Mouse (Mus musculus): ENCODE measurements around the gene Pla2g2c. TPM values are rescaled to one million over a fixed set of nuclear protein-coding genes. Genes with fewer than 3 reads are reported as not detected.
A peak's percentile ranks its signal among the peaks of the same experiment; 100 is the strongest.

Gene Pla2g2c
- 0.18 and 0.39 TPM in 2 replicates for polyA plus RNA-seq (2015; fragmentation: Nextera tagmentation; extraction: Ambion mirVana)

DNA sequence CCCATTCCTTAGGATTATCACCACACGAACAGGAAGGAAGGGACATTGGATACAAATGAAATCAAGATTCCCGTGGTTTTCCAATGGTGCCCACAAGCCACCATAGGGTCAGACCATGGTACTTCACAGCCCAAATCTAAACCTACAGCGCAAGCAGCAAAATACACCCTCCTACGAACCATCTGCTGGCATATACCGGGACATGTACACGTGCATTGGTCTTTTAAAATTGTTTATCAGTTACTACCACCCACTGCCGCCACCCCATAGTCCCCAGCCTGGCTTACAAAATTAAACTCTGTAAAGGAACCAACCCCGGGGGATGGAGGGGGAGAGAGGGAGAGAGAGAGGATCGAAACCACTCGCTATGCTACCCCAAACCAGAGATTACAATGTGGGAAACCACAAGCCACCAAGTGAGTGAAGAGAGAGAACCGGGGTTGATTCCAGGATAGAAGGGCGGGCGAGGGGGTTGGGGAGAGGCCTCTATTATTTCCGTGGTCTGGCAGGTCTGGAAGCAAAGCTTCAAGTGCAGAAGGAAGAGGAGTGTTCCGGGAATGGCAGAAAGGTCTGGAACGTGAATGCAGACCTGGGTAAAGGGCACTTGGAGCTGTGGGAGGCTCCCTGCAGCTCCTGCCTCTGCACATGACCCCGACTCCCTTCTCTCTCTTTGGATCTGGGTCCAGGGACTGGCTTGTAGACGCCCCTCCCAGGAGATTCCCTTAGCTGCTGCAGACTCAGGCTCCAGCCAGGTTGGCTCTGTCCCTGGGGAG lies at the start of gene Pla2g2c:
TSS of gene Pla2g2c (plus strand) at position 439 of the 773 bp plus-strand sequence.
- peaks cover 26% of the 10 kb centered on the region; the same call in 1 of the 2 replicates for H3K4me1 ChIP-seq
- H3K4me3 ChIP-seq (replicated peaks), result peak within 1 kb of the TSS; percentile 18; the same call in 1 of the 2 replicates
- H3K4me2 ChIP-seq, result peak within 1 kb of the TSS; percentile 46
- no peaks in the 10 kb centered on the region for H3K9me3 ChIP-seq
- H3K36me3 ChIP-seq, result no peaks in the 10 kb centered on the region
- H3K27ac ChIP-seq, result peak within 1 kb of the TSS; percentile 36; the same call in 1 of the 2 replicates
- H3K27me3 ChIP-seq (replicated peaks), result no peaks in the 10 kb centered on the region
- WGBS, result 35% methylated on average over 18 of the region's 18 CpGs
- ATAC-seq (ENCODE audit: insufficient read depth, low FRiP score, low read depth), result 0 out of 2 replicates have a peak, but pooled peaks have one; percentile 8
- H3K9ac ChIP-seq, result no peak within 1 kb of the TSS

DNA sequence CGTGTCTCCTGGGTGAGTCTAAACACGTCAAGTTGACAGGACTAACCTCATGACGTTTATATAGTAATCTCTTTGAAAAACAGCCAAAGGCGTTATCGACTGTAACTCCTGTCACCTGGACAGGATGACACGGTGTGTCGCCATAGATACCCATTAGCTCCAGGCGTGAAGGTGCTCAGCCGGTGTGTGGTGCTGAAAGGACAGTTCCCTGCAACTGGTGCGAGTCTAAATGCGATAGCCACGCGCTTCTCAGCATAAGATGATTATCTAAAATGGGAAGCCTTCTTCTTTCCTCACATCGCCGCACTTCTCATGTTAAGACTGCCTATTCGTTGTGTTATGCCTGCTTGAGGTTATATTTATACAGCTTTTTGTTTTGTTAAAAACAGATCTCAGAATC lies 48.1 kb upstream of the Pla2g2c start:
- Histone ChIP-seq H3K9me3 (no peaks in the 10 kb centered on the region), H3K4me3 (replicated peaks) (no peak overlapping the region), H3K27ac (no peak overlapping the region), H3K9ac (no peak overlapping the region), H3K27me3 (replicated peaks) (0 out of 2 replicates have a peak, but pooled peaks cover 6% of the 10 kb centered on the region), H3K4me1 (no peaks in the 10 kb centered on the region), H3K36me3 (no peaks in the 10 kb centered on the region), H3K4me2 (no peak overlapping the region)
- ATAC-seq (ENCODE audit: insufficient read depth, low FRiP score, low read depth), result no peak
- WGBS, result 11% methylated on average over 16 of the region's 16 CpGs

DNA sequence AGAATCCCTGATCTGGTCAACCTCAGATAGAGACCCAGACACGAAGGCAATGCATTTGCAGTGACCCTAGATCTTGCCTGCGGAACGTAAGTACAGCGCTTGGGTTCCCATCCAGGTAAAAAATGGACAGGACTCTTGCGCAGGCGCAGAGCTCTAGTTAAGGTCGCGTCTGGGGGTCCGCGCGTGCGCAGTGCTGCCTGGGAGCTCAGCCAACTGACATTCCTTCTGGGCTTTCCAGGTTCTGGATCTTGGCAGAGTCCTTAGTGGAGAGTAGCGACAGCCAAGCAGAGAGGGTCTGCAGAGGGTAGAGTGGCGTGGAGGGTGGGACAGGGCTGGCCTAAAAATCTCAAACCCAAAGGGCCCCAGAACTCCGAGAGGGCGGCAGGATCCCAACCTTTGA lies 47.0 kb upstream of the Pla2g2c start:
- H3K9ac ChIP-seq, result no peak overlapping the region
- H3K36me3 ChIP-seq, result no peaks in the 10 kb centered on the region
- H3K4me3 ChIP-seq (replicated peaks), result no peak overlapping the region
- WGBS, result 16% methylated on average over 16 of the region's 16 CpGs
- no peak overlapping the region for H3K27ac ChIP-seq
- no peaks in the 10 kb centered on the region for H3K4me1 ChIP-seq
- no peak overlapping the region for H3K4me2 ChIP-seq
- ATAC-seq (ENCODE audit: insufficient read depth, low FRiP score, low read depth), result no peak
- no peaks in the 10 kb centered on the region for H3K9me3 ChIP-seq
- H3K27me3 ChIP-seq (replicated peaks), result 0 out of 2 replicates have a peak, but pooled peaks cover 6% of the 10 kb centered on the region

DNA sequence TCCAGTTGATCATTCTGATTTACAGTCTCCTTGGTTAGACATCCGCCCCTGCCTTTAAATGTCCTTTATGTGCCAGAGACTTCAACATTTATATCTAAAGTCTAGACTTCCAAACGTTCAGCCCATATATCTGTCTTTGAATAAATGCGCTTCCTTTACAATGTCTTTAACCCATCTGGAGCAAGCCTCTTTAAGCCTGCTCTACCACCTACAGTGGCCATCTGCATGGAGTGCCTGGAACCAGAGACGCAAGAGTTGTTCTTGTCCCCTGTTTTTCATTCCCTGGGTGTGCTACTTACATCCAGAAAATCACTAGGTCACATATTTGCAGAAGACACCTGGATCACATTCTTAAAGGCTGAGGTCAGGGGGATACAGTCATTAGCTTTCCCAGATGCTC lies 44.5 kb upstream of the Pla2g2c start:
- Histone ChIP-seq H3K4me2 (no peak overlapping the region), H3K9me3 (no peaks in the 10 kb centered on the region), H3K27me3 (replicated peaks) (0 out of 2 replicates have a peak, but pooled peaks cover 4% of the 10 kb centered on the region), H3K36me3 (no peaks in the 10 kb centered on the region), H3K9ac (no peak overlapping the region), H3K4me3 (replicated peaks) (no peak overlapping the region), H3K4me1 (no peaks in the 10 kb centered on the region), H3K27ac (no peak overlapping the region)
- 72% methylated on average over 4 of the region's 4 CpGs for WGBS
- no peak for ATAC-seq (ENCODE audit: insufficient read depth, low FRiP score, low read depth)

DNA sequence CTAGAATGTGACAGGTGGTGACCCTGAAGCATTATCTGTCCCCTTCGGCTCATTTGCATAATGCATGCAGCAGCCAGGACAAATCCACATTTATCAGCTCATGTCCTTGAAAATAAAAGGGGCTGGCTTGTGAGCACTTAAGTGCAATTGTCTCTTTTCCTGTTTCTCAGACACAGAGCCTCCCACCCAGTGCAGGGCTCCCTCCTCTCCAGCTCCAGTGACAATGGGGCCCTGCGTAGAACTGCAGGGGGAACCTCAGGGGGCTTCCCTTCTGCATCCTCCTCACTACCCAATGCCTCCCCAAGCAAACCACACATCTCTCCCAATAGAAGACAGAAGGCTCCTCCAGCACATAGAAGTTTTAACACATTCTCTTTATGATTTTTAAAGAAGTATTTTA lies 41.8 kb upstream of the Pla2g2c start:
- H3K4me3 ChIP-seq (replicated peaks), result no peak overlapping the region

DNA sequence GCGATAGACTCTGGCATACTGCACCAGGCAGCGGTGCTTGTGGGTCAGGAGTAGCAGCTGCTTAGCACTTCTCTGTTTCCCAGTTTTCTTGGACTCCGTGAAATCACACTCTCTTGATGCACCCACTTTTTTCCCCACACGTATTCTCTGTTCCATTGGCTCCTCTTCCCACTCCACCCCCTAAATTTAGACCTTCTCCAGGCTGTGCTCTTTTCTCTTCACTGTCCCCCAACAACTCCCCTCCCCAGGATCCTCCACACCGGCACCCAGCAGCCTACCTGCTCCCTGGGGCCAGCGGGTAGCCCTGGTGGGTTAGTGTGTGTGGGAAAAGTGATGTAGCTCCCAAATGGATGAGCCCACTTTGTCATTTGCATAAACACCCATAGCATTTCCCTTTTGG lies 38.8 kb upstream of the Pla2g2c start:
- H3K4me2 ChIP-seq, result no peak overlapping the region
- ATAC-seq (ENCODE audit: insufficient read depth, low FRiP score, low read depth), result no peak
- no peak overlapping the region for H3K27ac ChIP-seq
- no peaks in the 10 kb centered on the region for H3K9me3 ChIP-seq
- no peak overlapping the region for H3K9ac ChIP-seq
- H3K4me3 ChIP-seq (replicated peaks), result no peak overlapping the region
- peaks cover 16% of the 10 kb centered on the region for H3K27me3 ChIP-seq (replicated peaks)
- no peaks in the 10 kb centered on the region for H3K4me1 ChIP-seq
- 75% methylated on average over 6 of the region's 6 CpGs for WGBS
- H3K36me3 ChIP-seq, result no peaks in the 10 kb centered on the region

More for the DNA sequence above, 41.8 kb upstream of the Pla2g2c start:
- Histone ChIP-seq H3K27ac (no peak overlapping the region), H3K9me3 (no peaks in the 10 kb centered on the region), H3K9ac (no peak overlapping the region), H3K36me3 (no peaks in the 10 kb centered on the region), H3K4me2 (no peak overlapping the region), H3K27me3 (replicated peaks) (no peaks in the 10 kb centered on the region), H3K4me1 (no peaks in the 10 kb centered on the region)
- ATAC-seq (ENCODE audit: insufficient read depth, low FRiP score, low read depth), result no peak
- 67% methylated on average over 2 of the region's 2 CpGs for WGBS

DNA sequence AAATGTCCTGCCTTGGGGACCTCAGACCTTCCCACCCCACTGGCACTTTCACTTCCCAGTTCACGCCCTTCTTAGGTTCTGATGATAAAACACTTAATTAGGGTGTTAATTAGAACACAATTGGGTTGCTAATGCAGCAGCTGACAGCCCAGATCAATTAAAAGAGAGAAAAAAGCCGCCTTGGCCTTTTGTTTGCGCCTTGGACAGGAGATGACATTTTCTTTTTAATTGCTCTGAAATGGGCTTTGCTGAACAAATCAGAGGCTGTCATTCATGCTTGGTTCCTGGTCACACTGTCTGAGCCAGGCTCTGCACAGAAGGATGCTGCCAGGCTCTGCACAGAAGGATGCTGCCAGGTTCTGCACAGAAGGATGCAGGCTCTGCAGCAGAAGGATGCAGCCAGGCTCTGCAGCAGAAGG lies 35.5 kb upstream of the Pla2g2c start:
- H3K27me3 ChIP-seq (replicated peaks), result peaks cover 32% of the 10 kb centered on the region
- H3K9ac ChIP-seq, result no peak overlapping the region
- no peak overlapping the region for H3K4me3 ChIP-seq (replicated peaks)
- H3K27ac ChIP-seq, result no peak overlapping the region
- H3K9me3 ChIP-seq, result no peaks in the 10 kb centered on the region
- WGBS, result 22% methylated on average over 3 of the region's 3 CpGs
- no peak for ATAC-seq (ENCODE audit: insufficient read depth, low FRiP score, low read depth)
- no peak overlapping the region for H3K4me2 ChIP-seq
- H3K4me1 ChIP-seq, result no peaks in the 10 kb centered on the region
- H3K36me3 ChIP-seq, result no peaks in the 10 kb centered on the region

DNA sequence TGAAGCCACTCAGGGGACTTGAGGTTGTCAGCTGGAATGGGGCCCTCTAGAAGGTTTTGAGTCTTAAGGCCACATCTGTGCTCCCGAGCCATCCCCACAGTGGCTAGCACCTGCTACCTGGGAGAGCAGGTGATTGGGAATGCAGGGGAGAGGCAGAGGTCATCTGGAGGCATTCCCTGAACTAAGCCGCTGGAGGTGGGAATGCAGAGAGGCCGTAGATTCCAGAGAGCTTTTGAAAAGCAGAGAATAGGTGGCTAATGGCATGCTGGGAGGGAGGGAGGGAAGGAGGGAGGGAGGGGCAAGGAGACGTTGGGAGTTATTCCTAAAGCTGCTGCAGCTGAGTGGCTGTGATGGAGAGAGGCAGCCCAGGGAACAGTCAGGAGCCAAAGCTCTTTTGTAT lies 34.0 kb upstream of the Pla2g2c start:
- no peak for ATAC-seq (ENCODE audit: insufficient read depth, low FRiP score, low read depth)
- Histone ChIP-seq H3K36me3 (no peaks in the 10 kb centered on the region), H3K4me2 (no peak overlapping the region), H3K4me1 (no peaks in the 10 kb centered on the region), H3K9ac (no peak overlapping the region), H3K9me3 (no peaks in the 10 kb centered on the region), H3K4me3 (replicated peaks) (no peak overlapping the region), H3K27ac (no peak overlapping the region), H3K27me3 (replicated peaks) (peaks cover 32% of the 10 kb centered on the region)
- WGBS, result under 1% methylated on average over 4 of the region's 4 CpGs

DNA sequence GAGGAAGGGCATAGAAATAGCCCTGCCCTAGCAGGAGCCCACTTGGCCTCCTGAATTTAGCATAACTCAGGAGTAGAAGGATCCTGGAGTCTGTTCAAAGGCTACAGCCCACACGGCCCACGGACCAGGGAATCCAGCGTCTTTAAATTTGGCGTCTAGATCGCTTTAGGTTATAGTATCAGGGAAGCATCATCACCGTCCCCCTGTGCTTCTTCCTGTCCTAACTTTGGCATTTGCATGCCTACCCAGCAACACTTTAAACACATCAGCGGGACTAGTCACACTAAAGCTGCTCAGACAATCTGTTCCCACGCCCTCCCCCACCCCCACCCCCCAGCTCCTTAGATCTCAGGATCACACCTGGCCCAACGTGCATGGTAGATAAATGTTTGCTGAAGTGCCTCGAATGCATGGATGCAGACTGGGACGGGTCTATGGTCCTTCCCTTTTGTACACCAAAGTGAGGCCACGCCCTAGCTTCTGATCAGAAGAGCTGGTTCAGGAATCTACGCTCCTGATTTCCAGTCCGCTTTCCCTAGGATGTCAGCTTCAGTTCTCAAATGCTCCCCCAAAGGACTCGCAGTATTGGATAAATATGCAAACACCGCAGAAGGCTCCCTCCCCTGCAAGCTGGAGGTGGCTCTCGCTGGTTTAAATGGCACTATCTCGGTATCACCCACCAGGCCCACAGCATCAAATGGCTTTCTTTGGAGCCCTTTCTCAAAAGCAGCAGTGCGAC lies 33.0 kb upstream of the Pla2g2c start:
- no peak for ATAC-seq (ENCODE audit: insufficient read depth, low FRiP score, low read depth)
- peaks cover 32% of the 10 kb centered on the region for H3K27me3 ChIP-seq (replicated peaks)
- H3K4me3 ChIP-seq (replicated peaks), result no peak overlapping the region

DNA sequence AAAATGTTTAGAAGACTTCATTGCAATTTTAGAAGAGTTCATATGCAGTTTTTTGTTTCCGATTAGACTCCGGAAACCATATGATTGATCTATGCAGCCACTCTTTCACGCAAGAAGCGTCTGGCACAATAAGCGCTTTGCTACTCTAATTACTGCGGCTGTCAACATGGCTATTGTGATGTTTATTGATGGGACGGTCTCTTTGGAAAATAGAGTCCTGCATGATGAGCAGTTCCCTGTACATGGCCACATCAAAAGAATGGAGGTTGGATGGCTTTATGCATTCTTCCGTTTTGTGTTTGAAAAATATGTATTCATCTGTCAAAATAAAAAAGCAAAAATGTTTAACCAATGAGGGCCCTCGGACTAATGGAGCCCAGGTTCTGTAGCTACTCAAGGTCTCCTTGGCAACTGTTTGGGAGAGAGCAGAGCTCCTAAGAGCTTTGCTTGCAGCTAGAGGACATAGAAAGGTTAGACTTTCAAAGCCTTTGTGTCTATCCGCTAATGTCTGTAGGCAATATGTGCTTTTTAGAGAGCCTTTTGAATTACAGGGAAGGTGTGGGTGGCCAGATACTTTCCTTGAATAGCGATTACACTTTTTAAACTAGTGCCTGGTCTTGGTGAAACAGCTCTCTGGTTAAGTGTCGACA lies 31.4 kb upstream of the Pla2g2c start:
- H3K27me3 ChIP-seq (replicated peaks), result peaks cover 32% of the 10 kb centered on the region
- H3K36me3 ChIP-seq, result no peaks in the 10 kb centered on the region
- H3K4me2 ChIP-seq, result no peak overlapping the region
- no peaks in the 10 kb centered on the region for H3K9me3 ChIP-seq
- WGBS, result 52% methylated on average over 12 of the region's 12 CpGs
- H3K27ac ChIP-seq, result no peak overlapping the region
- no peaks in the 10 kb centered on the region for H3K4me1 ChIP-seq
- no peak overlapping the region for H3K4me3 ChIP-seq (replicated peaks)
- no peak overlapping the region for H3K9ac ChIP-seq
- ATAC-seq (ENCODE audit: insufficient read depth, low FRiP score, low read depth), result no peak

More for the DNA sequence above, 33.0 kb upstream of the Pla2g2c start:
- H3K4me2 ChIP-seq, result no peak overlapping the region
- 10% methylated on average over 19 of the region's 19 CpGs for WGBS
- H3K4me1 ChIP-seq, result no peaks in the 10 kb centered on the region
- no peaks in the 10 kb centered on the region for H3K36me3 ChIP-seq
- no peaks in the 10 kb centered on the region for H3K9me3 ChIP-seq
- H3K27ac ChIP-seq, result no peak overlapping the region
- no peak overlapping the region for H3K9ac ChIP-seq

DNA sequence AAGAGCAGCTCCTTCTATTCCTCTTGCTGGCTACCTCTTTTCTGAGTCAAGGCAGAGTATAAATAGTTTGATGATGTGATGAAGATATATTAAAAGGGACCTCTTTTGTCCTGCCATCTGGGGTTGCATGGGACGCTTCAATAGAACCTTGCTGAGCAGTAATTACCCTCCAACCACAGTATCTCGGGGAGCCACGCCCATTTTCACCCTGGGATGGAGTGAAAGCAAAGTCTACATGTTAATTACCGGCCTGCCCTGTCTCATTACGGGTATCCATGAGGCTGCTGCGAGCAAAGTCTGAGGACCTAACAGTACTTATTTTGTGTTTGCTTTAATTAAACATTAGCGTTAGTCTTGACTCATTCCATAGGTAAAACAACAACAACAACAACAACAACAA lies 27.9 kb upstream of the Pla2g2c start:
- H3K4me3 ChIP-seq (replicated peaks), result no peak overlapping the region
- no peaks in the 10 kb centered on the region for H3K4me1 ChIP-seq
- 0 out of 2 replicates have a peak, but pooled peaks cover 8% of the 10 kb centered on the region for H3K27me3 ChIP-seq (replicated peaks)
- no peak for ATAC-seq (ENCODE audit: insufficient read depth, low FRiP score, low read depth)
- no peaks in the 10 kb centered on the region for H3K9me3 ChIP-seq
- no peak overlapping the region for H3K9ac ChIP-seq
- no peak overlapping the region for H3K27ac ChIP-seq
- no peak overlapping the region for H3K4me2 ChIP-seq
- 27% methylated on average over 7 of the region's 7 CpGs for WGBS
- H3K36me3 ChIP-seq, result no peaks in the 10 kb centered on the region

All from stomach, embryonic 15.5 days (tissue).